Mouse (Mus musculus) right cerebral cortex, adult 2 months (tissue): ENCODE measurements around the gene Masp1.

Experiments
- DNase-seq, 2 experiments: peaks; one replicate each; pipeline ENCODE4 v3.0.0; 2021 to 2022; ENCODE audit warnings: low spot score in 2 of 2

Gene Masp1

GRCm38 (mm10) chr16:23401463-23401862, 119.2 kb downstream of the Masp1 start:
- DNase-seq, result no peak
